Mouse (Mus musculus) embryonic fibroblast, embryonic 13.5 days (primary cell): ENCODE results near the gene Ccna1. TPM values are rescaled to one million over a fixed set of nuclear protein-coding genes. Genes with fewer than 3 reads are reported as not detected.
A peak's percentile ranks its signal among the peaks of the same experiment; 100 is the strongest.

Source experiments
- H3K27ac ChIP-seq: 2 replicates; pipeline ENCODE4 v1.5.1; 2012; ENCODE audit warnings: low read length, control low read depth, inconsistent platforms; ENCODE audit not compliant: insufficient read depth
- H3K4me1 ChIP-seq: 2 replicates; pipeline ENCODE4 v1.6.1; 2011; ENCODE audit warnings: low read length; ENCODE audit not compliant: control insufficient read depth, insufficient read depth
- H3K4me3 ChIP-seq: 2 replicates; pipeline ENCODE4 v1.5.1; 2011; ENCODE audit warnings: mild to moderate bottlenecking, control low read depth, low read length; ENCODE audit not compliant: insufficient read depth
- CTCF ChIP-seq: IDR thresholded peaks from 2 replicates; pipeline ENCODE4 v1.5.1; 2011; ENCODE audit warnings: mild to moderate bottlenecking, control low read depth, low read length, moderate library complexity, borderline replicate concordance; ENCODE audit not compliant: insufficient read depth
- POLR2A ChIP-seq: IDR thresholded peaks from 2 replicates; pipeline ENCODE4 v1.6.1; 2011; ENCODE audit warnings: low read depth, mild to moderate bottlenecking, control low read depth, low read length, moderate library complexity
- polyA plus RNA-seq: library from polyadenylated mRNA; stranded (reverse); fragments of >200 nt; gene quantifications from 2 replicates; pipeline ENCODE4 v1.2.4, GENCODE M21; 2011; ENCODE audit warnings: low read depth; ENCODE audit not compliant: missing spikeins, insufficient read length

Gene Ccna1
- polyA plus RNA-seq, 1 experiment: 0.70 TPM

DNA sequence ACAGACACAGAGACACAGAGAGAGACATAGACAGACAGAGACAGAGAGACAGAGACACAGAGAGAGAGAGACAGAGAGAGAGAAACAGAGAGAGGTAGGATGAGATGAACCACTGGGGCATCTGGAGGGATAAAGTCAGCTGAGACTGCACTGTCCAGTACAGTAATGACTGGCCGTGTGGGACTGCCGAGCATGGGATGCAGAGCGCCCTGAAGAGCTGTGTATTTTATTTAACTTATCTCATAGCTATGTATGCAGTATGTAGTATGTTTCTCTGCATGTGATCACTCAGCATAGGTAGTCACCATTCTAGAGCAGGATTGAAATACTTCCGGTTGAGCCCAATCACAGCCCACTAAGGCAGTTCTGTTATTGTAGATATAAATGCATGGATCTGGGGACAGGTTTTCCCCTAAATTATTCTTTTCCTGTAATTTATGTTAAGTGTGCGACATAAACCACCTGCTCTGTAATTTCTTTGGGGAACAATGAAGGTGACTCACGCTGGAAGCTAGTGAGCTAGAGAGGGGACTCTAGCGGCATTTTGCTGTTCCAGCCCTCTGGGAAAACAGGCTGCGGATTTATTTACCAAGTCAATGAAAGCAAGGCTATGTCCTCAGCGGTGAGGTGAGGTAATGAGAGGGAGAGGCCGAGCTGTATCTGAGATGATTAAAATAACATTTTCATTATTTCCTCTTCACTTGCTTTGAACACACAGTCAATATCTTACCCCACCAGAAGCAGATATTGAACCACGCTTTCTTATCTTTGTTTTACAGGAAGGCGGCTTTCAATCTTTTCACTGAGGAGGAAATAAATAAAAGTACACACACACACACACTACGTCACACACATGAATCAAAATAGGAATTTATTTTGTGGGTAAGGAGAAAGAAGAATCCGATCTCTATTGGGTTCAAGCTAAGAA is 10.7 kb upstream of the Ccna1 start:
- no peak for TF ChIP-seq CTCF
- no peak for TF ChIP-seq POLR2A
- no peaks in the 10 kb centered on the region for H3K4me1 ChIP-seq
- H3K27ac ChIP-seq: no peak overlapping the region
- H3K4me3 ChIP-seq: no peak overlapping the region

DNA sequence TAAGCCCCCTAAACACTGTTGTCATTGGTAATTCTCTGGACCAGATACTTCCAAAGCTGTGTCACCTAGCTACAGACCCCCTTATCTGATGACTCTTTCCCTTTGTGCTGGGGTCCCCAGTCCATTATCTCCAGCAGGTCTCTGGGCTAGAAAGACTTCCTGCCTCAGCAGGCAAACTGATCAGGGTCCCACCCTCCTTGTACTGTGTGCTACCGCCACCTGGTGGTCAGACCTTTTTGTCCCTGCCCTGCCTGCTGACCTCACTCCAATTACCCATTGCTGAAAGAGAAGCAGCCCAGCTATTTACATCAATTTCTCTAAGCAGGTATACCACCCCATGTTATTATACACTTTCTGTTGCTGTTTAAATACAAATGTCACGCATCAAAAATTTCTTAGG is 9.1 kb upstream of the Ccna1 start:
- no peak overlapping the region for H3K4me3 ChIP-seq
- no peak overlapping the region for H3K27ac ChIP-seq
- H3K4me1 ChIP-seq: no peaks in the 10 kb centered on the region
- TF ChIP-seq CTCF (peak; percentile 98), POLR2A (no peak)

DNA sequence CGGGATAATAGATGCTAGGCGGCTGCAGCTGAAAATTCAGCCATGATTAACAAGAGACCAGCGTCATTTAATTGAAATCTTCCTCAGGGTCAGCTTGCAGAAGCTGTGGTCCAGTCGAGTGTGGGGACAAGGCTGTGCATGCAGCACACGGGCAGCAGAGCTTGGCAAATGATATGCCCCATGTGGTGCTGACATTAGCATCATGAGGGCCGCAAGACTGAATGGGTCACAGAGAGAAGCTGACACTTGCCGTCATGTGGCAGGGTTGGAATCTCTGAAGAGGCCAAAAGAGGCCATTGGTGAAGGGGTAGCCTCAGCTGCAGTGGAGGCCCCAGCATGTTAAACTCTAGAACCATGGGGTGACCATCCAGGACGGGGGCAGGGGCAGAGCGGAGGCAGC is 7.4 kb upstream of the Ccna1 start:
- TF ChIP-seq CTCF: no peak
- no peak for TF ChIP-seq POLR2A
- Histone ChIP-seq H3K4me3 (no peak overlapping the region), H3K4me1 (no peaks in the 10 kb centered on the region), H3K27ac (no peak overlapping the region)

DNA sequence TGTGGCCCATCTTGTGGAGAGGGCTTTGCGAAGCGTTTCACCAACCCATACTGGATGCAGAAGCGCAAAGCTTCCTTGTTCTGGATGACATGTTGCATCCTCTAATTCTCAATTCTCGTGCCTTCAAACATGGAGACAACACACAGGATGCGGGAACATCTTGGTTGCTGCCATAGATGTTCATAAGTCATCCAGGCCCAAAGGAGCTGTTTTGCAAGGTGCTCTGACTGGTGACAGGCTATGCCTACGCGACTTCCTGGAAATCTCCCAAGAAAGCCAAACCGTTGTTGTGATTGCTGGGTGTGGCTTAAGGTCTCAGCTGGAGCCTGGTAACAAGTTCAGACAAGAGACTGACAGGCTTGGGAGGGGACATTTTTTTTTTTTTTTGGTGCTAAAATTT is 1.1 kb upstream of the Ccna1 start:
- Histone ChIP-seq H3K4me3 (no peak overlapping the region), H3K27ac (no peak overlapping the region), H3K4me1 (no peaks in the 10 kb centered on the region)
- TF ChIP-seq CTCF: no peak
- TF ChIP-seq POLR2A: no peak

DNA sequence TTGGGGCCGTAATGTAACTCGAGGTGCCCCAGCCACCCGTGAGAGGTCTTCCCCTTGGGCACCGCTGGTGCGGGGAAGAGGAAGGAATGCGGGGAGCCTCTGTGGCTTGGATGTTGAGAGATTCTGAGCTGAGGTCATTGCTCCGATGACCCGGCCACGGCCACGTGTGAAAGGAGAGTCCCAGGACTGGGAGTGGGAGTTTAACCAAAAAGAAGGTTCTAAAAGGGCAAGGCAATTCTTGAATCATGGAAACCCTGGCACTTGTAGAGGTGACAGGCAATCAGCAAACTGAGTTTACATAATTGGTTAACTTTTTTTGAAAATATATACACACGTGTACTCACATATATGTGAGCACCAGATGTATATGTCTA is 433 bp upstream of the Ccna1 start:
- no peaks in the 10 kb centered on the region for H3K4me1 ChIP-seq
- H3K27ac ChIP-seq: no peak overlapping the region
- TF ChIP-seq CTCF: no peak
- no peak for TF ChIP-seq POLR2A
- H3K4me3 ChIP-seq: no peak overlapping the region; the same call in 1 of the 2 replicates

DNA sequence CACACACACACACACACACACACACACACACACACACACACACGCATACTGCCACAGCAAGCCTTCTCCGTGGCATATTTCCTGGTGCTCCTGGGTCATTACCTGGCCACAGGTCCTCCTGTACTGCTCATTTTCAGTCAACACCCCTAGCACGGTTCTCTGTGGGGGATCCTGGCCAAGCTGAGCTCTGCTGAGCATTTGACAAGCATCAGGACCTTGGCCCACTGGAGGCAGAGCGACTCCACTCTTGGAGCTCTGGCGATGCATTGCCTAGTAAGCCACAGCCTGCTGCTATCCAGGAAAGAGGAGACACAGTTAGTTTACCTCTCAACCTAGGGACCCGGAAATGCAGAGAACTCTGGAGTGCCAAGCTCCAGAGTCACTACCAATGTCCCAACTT is 1.1 kb downstream of the Ccna1 start:
- no peak overlapping the region for H3K4me3 ChIP-seq
- TF ChIP-seq POLR2A: no peak
- no peak for TF ChIP-seq CTCF
- H3K4me1 ChIP-seq: no peaks in the 10 kb centered on the region
- H3K27ac ChIP-seq: no peak overlapping the region

DNA sequence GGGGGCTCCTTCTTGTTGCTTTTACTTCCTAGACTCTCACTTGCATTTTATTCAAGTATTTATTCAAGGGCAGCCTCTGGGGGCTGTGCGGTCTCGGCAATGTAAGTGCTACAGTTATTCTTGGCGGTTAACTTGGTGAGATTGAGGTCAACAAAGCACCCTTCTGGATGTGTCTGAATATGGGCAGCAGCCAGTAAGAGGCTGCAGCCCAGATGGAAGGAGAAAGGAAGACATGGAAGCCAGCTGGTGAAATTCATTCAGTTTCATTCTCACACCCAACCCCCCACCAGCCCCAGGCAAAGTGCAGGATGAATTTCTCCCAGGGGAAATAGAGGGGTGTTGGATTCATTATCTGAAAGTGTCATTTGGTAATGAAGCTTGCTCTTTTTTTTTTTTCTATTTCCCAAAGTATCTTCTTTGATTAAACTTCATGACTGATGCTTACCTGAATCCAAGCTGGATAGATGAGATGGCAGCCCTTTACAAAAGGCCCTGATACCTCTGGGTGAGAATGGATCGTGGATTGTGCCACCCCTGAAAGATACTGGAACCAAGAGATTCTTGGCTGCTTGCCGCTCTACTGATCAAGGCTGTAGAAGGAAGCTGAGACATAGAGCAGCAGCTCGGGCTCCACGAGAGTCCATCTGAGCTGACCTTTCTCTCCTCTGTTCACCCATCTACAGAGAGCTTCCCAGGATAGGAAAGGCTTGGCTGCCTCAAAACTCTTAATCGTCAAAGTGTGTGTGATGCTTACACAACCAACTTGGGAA is 10.5 kb downstream of the Ccna1 start:
- Histone ChIP-seq H3K4me1 (no peaks in the 10 kb centered on the region), H3K4me3 (no peak overlapping the region), H3K27ac (no peak overlapping the region)
- TF ChIP-seq POLR2A (no peak), CTCF (no peak)

DNA sequence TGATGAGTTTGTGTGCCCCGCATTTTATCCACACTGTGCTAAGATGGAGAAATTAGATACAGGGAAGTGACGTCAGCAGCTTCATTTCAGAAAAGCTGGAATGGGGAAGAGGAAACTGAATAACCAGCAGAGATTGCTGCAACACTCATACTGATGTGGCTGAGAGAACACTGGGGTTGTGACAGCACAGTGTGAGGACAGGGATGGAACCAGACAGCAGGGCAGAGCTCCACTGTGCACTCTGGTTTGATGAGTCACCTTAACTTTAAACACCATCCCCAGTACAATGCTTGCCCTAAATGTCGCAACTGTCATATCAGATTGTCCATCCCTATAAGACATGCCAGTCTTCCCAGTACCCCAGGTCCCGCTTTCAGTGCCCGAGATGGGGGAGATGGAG is 17.7 kb downstream of the Ccna1 start:
- no peaks in the 10 kb centered on the region for H3K4me1 ChIP-seq
- no peak overlapping the region for H3K4me3 ChIP-seq
- TF ChIP-seq CTCF (no peak), POLR2A (no peak)

DNA sequence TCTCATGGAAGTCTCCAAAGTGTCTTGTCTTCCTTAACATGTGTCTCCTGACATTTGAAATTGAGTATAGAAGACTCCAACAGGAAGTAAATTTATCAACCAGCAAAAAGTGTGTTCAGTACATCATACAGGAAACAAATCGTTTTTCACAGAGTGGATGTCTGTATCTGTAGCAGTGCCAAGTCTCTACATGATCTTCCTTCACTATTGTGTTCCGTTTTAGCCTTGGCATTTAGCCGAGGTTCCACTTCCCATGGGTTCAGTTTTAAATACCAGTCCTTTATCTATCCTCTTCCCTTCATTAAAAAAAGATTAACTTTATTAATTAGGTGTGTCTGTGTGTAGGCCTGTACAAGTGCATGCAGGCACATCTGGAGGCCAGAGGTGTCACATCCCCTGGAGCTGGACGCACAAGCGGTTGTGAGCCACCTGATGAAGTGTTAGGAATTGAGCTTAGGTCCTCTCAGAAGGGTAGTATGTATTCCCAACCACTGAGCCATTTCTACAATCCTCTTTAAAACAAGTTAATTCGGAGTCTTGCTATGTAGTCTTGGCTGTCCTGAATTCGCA is 27.9 kb downstream of the Ccna1 start:
- Histone ChIP-seq H3K27ac (no peak overlapping the region), H3K4me3 (no peak overlapping the region), H3K4me1 (no peaks in the 10 kb centered on the region)
- TF ChIP-seq POLR2A: no peak
- TF ChIP-seq CTCF: no peak

More for the DNA sequence above, 17.7 kb downstream of the Ccna1 start:
- H3K27ac ChIP-seq: no peak overlapping the region
